Mouse (Mus musculus) embryonic facial prominence, embryonic 13.5 days (tissue): ENCODE measurements around the gene Nos1ap. TPM values are rescaled to one million over a fixed set of nuclear protein-coding genes. Genes with fewer than 3 reads are reported as not detected.

Source experiments
- ATAC-seq: fragments of 200-750 bp; cut with Nextera tagmentation; 2 replicates; pipeline ENCODE4 v1.8.0; 2017; ENCODE audit warnings: low read depth; ENCODE audit not compliant: insufficient number of reproducible peaks, insufficient read depth, low FRiP score, low TSS enrichment
- H3K27ac ChIP-seq: fragments of 300-500 bp; sonication (generic); 2 replicates; pipeline ENCODE4 v1.5.1; 2015; ENCODE audit warnings: moderate library complexity, mild to moderate bottlenecking, inconsistent platforms
- H3K27me3 ChIP-seq: fragments of 300-500 bp; sonication (generic); 2 replicates; pipeline ENCODE4 v1.6.1; 2015; ENCODE audit warnings: mild to moderate bottlenecking, inconsistent platforms
- H3K36me3 ChIP-seq: fragments of 300-500 bp; sonication (generic); 2 replicates; pipeline ENCODE4 v1.6.1; 2015; ENCODE audit warnings: mild to moderate bottlenecking, inconsistent platforms
- H3K4me1 ChIP-seq: fragments of 300-500 bp; sonication (generic); 2 replicates; pipeline ENCODE4 v1.6.1; 2015; ENCODE audit warnings: inconsistent platforms
- H3K4me2 ChIP-seq: fragments of 300-500 bp; sonication (generic); 2 replicates; pipeline ENCODE4 v1.6.1; 2015; ENCODE audit warnings: moderate library complexity, mild to moderate bottlenecking, inconsistent platforms
- H3K4me3 ChIP-seq: fragments of 300-500 bp; sonication (generic); 2 replicates; pipeline ENCODE4 v1.5.1; 2015; ENCODE audit warnings: mild to moderate bottlenecking, inconsistent platforms
- H3K9ac ChIP-seq: fragments of 300-500 bp; sonication (generic); 2 replicates; pipeline ENCODE4 v1.6.1; 2015; ENCODE audit warnings: mild to moderate bottlenecking, inconsistent platforms
- H3K9me3 ChIP-seq: fragments of 300-500 bp; sonication (generic); 2 replicates; pipeline ENCODE4 v1.6.1; 2016; ENCODE audit warnings: inconsistent platforms
- WGBS: fragments of 180-500 bp; shearing (Covaris S2); methylation state at CpG from one replicate; pipeline ENCODE4 v1.1.7; 2015; ENCODE audit warnings: mixed read lengths; 5-methylcytosine and 5-hydroxymethylcytosine counted together
- polyA plus RNA-seq: library from polyadenylated mRNA; unstranded; fragments of >200 nt; fragmentation: Nextera tagmentation; extraction: Ambion mirVana; gene quantifications from 2 replicates; pipeline ENCODE4 v1.2.1, GENCODE M21; 2015

Gene Nos1ap
- polyA plus RNA-seq, 1 experiment from 2014 or later = 6.2 TPM

- H3K4me3 ChIP-seq = no peak overlapping the region
- 37% methylated on average over 2 of the region's 2 CpGs for whole genome bisulfite sequencing
- no peak overlapping the region for H3K27ac ChIP-seq
- no peak overlapping the region for H3K9ac ChIP-seq
- no peaks in the 10 kb centered on the region for H3K9me3 ChIP-seq
- ATAC-seq = no peak
- peaks cover 12% of the 10 kb centered on the region for H3K4me1 ChIP-seq
- H3K4me2 ChIP-seq = no peak overlapping the region
- H3K36me3 ChIP-seq = no peaks in the 10 kb centered on the region
- H3K27me3 ChIP-seq = no peaks in the 10 kb centered on the region
These were observed 141.4 kb downstream of the Nos1ap start for GRCm38 (mm10) chr1:170448244-170448643.

DNA sequence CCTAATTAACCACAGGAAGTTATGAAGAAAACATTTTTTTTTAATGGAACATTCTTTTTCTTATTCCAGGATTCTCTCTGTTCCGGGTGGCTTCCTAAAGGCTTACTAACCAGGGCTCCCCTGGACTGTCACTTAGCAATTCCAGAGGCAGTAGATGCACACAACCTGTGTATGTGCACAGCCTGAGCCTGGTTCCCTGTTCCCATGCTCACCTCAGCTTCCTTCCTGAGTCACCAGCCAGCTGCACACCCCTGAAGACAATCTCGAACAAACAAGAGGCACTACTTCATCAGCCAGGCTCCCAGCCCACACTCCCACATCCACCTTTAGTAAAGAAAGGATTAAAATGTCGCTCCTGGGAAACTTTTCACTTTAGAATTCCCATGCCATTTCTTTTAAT lies 144.2 kb downstream of the Nos1ap start:
- H3K4me3 ChIP-seq = no peak overlapping the region
- no peak overlapping the region for H3K9ac ChIP-seq
- no peaks in the 10 kb centered on the region for H3K27me3 ChIP-seq
- no peak for ATAC-seq
- no peaks in the 10 kb centered on the region for H3K36me3 ChIP-seq
- H3K27ac ChIP-seq = no peak overlapping the region
- 60% methylated on average over 3 of the region's 3 CpGs for WGBS
- H3K9me3 ChIP-seq = no peaks in the 10 kb centered on the region
- H3K4me1 ChIP-seq = peaks cover 12% of the 10 kb centered on the region
- no peak overlapping the region for H3K4me2 ChIP-seq

DNA sequence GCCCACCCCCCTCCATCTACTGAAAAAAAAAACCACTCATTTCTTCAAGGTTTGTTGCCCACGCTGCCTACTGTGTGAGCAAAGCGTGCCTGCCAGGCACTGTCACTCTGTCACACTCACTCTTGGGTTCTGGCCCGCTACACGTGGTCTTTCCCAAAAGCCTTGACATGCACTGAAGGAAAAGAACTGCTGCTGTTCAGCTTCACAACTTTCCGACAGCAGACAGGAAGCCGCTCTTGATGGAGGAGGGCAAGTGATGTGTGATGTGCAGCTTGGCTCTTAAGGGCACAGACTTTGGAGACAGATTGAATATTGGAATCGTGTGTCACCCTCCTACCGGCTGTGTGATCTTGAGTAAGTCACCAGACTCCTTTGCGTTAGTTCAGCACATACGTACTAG lies 149.3 kb downstream of the Nos1ap start:
- Histone ChIP-seq H3K36me3 (no peaks in the 10 kb centered on the region), H3K27me3 (no peaks in the 10 kb centered on the region), H3K9me3 (no peaks in the 10 kb centered on the region), H3K4me3 (no peak overlapping the region), H3K9ac (no peak overlapping the region), H3K27ac (no peak overlapping the region), H3K4me1 (peaks cover 10% of the 10 kb centered on the region), H3K4me2 (no peak overlapping the region)
- ATAC-seq = no peak
- WGBS = 85% methylated on average over 10 of the region's 10 CpGs

DNA sequence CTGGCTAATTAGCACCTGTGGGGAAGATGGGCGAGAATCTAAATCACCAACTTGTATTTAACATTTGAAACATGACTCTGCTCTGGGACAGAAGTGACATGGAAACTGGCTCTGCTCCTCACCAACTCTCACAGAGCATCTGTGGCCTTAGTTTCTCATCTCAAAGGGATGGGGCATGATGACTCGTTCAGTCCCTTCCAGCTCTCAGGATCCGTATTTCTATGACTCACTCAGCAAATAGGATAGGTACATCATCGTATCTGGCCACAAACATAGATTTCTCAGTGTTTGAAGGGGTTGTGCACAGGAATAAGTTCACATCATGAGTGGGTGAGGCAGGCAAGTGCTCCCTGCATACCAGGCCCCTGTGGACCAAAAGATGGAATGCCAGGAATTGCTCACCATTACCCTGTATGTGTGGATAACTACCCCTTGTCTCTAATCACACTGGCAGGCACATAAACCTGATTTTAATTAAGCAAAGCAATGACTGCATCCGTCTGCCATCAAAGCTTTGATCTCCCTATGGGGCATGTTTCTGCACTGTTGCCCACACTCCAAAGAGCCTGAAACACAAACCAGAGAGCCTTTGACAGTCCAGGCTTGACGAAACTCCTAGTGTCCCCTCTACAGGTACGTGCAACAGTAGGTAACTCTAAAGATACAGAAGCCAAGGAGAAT lies 151.1 kb downstream of the Nos1ap start:
- Histone ChIP-seq H3K4me1 (peaks cover 10% of the 10 kb centered on the region), H3K9me3 (no peaks in the 10 kb centered on the region), H3K27ac (no peak overlapping the region), H3K27me3 (no peaks in the 10 kb centered on the region), H3K4me3 (no peak overlapping the region), H3K9ac (no peak overlapping the region), H3K36me3 (no peaks in the 10 kb centered on the region), H3K4me2 (no peak overlapping the region)
- no peak for ATAC-seq
- WGBS = 41% methylated on average over 7 of the region's 7 CpGs

DNA sequence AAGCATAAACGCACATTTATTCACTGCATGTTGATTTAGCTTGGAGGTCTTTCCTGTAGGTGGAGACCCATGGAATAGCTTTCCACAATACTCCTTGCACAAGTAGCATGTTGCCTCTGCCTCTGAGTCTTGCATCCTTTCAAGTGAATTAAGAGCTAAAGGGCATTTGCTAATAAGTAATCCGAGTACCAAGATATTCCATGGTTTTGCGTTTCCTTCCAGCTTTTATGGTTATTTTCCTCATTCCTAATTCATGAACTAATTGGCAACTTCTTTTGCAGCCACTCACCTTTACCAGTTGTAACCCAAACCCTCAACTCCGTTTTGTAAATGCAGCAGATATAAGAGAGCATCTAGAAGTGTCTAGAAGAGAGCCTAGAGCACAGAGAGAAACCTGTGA lies 155.5 kb downstream of the Nos1ap start:
- 59% methylated on average over 4 of the region's 4 CpGs for WGBS
- Histone ChIP-seq H3K36me3 (no peaks in the 10 kb centered on the region), H3K4me2 (no peak overlapping the region), H3K9me3 (no peaks in the 10 kb centered on the region), H3K4me3 (no peak overlapping the region), H3K4me1 (peaks cover 7% of the 10 kb centered on the region), H3K27me3 (no peaks in the 10 kb centered on the region), H3K27ac (no peak overlapping the region), H3K9ac (no peak overlapping the region)
- no peak for ATAC-seq

GRCm38 (mm10) chr1:170433661-170434060 lies 156.0 kb downstream of the Nos1ap start:
- no peak for ATAC-seq
- no peaks in the 10 kb centered on the region for H3K9me3 ChIP-seq
- no peak overlapping the region for H3K4me2 ChIP-seq
- H3K4me3 ChIP-seq = no peak overlapping the region
- H3K27me3 ChIP-seq = no peaks in the 10 kb centered on the region
- H3K9ac ChIP-seq = no peak overlapping the region
- no peaks in the 10 kb centered on the region for H3K36me3 ChIP-seq
- no peak overlapping the region for H3K27ac ChIP-seq
- peaks cover 2% of the 10 kb centered on the region for H3K4me1 ChIP-seq

DNA sequence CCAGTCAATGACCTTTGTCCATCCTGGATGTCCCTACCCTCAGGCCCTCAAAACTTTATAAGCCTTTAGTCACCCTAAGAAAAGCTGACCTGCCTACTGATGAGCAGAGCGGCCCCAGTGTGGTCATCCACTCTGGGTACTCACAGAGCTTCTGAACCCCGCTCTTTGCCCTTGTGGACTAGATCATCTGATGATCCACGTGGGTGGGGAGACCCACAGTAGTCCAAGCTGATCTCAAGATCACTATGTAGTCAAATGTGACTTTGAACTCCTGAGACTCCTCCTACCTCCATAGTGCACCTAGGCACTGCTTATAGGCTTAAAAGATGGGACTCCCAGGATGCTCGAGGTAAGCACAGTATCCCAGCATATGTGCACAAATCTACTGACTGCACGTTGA lies 157.4 kb downstream of the Nos1ap start:
- Histone ChIP-seq H3K9me3 (no peaks in the 10 kb centered on the region), H3K4me3 (no peak overlapping the region), H3K36me3 (no peaks in the 10 kb centered on the region), H3K27me3 (no peaks in the 10 kb centered on the region), H3K4me2 (no peak overlapping the region), H3K9ac (no peak overlapping the region), H3K27ac (no peak overlapping the region), H3K4me1 (no peaks in the 10 kb centered on the region)
- ATAC-seq = no peak
- 79% methylated on average over 5 of the region's 5 CpGs for WGBS

GRCm38 (mm10) chr1:170431312-170431711 lies 158.3 kb downstream of the Nos1ap start:
- no peak overlapping the region for H3K4me3 ChIP-seq
- H3K27me3 ChIP-seq = no peaks in the 10 kb centered on the region
- ATAC-seq = no peak
- H3K36me3 ChIP-seq = no peaks in the 10 kb centered on the region
- WGBS = 73% methylated on average over 5 of the region's 5 CpGs
- H3K4me1 ChIP-seq = no peaks in the 10 kb centered on the region
- no peak overlapping the region for H3K4me2 ChIP-seq
- no peak overlapping the region for H3K9ac ChIP-seq
- H3K27ac ChIP-seq = no peak overlapping the region
- H3K9me3 ChIP-seq = no peaks in the 10 kb centered on the region

GRCm38 (mm10) chr1:170430660-170431059 lies 159.0 kb downstream of the Nos1ap start:
- Histone ChIP-seq H3K9me3 (no peaks in the 10 kb centered on the region), H3K4me3 (no peak overlapping the region), H3K27ac (no peak overlapping the region), H3K36me3 (no peaks in the 10 kb centered on the region), H3K27me3 (no peaks in the 10 kb centered on the region), H3K4me1 (no peaks in the 10 kb centered on the region), H3K9ac (no peak overlapping the region), H3K4me2 (no peak overlapping the region)
- WGBS = 88% methylated on average over 7 of the region's 7 CpGs
- ATAC-seq = no peak

- ATAC-seq = no peak
- Histone ChIP-seq H3K27me3 (no peaks in the 10 kb centered on the region), H3K4me1 (no peaks in the 10 kb centered on the region), H3K4me2 (no peak overlapping the region), H3K36me3 (no peaks in the 10 kb centered on the region), H3K9ac (no peak overlapping the region), H3K27ac (no peak overlapping the region), H3K4me3 (no peak overlapping the region), H3K9me3 (no peaks in the 10 kb centered on the region)
- WGBS = 74% methylated on average over 6 of the region's 6 CpGs
These were observed 160.0 kb downstream of the Nos1ap start for GRCm38 (mm10) chr1:170429656-170430055.

DNA sequence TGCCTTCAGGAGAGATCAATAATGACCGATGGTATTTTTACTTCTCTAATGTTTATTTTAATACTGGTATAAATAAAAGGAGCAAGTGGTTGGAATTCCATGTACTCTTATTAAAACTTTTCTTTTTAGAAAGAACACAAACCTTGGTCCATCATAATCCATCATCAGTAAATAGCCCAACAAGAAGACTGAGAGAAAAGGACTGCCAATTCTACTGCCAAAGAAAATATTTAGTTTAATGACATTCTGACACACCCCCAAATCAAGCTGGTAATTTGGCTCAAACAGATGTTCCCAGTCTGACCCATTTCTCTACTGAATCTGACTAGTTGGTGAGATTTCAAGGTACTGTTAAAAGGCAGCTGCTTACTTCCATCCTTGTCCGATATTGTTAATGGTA lies 161.5 kb downstream of the Nos1ap start:
- Histone ChIP-seq H3K4me3 (no peak overlapping the region), H3K9me3 (no peaks in the 10 kb centered on the region), H3K4me1 (no peaks in the 10 kb centered on the region), H3K36me3 (no peaks in the 10 kb centered on the region), H3K9ac (no peak overlapping the region), H3K27ac (no peak overlapping the region), H3K27me3 (no peaks in the 10 kb centered on the region), H3K4me2 (no peak overlapping the region)
- no peak for ATAC-seq
- WGBS = 90% methylated on average over 2 of the region's 2 CpGs

DNA sequence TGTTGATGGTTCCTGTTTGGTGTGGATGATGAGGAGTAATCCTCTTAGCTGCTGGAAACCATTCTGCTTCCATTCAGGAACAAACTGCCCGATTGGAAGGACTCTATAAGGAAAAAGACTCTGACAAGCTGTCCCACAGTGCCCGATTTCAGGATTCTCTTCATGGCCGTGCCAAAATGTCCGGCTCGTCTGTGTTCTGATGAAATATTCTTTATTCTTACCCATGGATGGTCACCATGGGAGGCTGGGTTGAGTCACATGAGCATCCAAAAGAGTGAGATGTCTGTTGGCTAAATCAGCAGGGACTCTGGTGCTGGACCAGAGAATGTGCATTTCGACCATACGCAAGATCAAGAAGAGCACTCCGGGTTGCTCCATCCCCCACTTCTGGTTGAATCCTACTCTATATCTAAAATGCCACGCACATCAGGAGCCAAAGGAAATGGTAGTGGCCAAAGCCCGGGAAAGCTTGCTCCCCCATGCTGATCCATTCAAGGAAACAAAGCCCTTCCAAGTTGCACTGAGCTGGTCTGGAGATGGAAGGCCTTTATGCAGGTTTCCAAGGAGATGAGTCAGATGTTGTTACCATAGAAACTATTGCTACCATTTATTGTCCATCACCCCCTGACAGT lies 165.3 kb downstream of the Nos1ap start:
- WGBS = 76% methylated on average over 10 of the region's 10 CpGs
- Histone ChIP-seq H3K9ac (no peak overlapping the region), H3K4me3 (no peak overlapping the region), H3K36me3 (no peaks in the 10 kb centered on the region), H3K4me2 (no peak overlapping the region), H3K27ac (no peak overlapping the region), H3K4me1 (no peaks in the 10 kb centered on the region), H3K27me3 (no peaks in the 10 kb centered on the region), H3K9me3 (no peaks in the 10 kb centered on the region)
- no peak for ATAC-seq
